Mouse (Mus musculus) liver (tissue): Measurements from ENCODE around the gene Gpc2.

ENCODE experiments used
- DNase-seq: peaks from one replicate; pipeline ENCODE4 v3.0.0-alpha.2; 2020; ENCODE audit warnings: mixed read lengths

The Gpc2 gene

GRCm38 (mm10) chr5:138279585-138280424 is at the start of gene Gpc2, which contains the start of the genes Gm43720 and Stag3:
Gene Gpc2 (minus strand): TSS chr5:138280005.
Gene Gm43720 (minus strand): TSS chr5:138279958.
Gene Stag3 (plus strand): TSS chr5:138280240.
- DNase-seq = peak; percentile 95

DNA sequence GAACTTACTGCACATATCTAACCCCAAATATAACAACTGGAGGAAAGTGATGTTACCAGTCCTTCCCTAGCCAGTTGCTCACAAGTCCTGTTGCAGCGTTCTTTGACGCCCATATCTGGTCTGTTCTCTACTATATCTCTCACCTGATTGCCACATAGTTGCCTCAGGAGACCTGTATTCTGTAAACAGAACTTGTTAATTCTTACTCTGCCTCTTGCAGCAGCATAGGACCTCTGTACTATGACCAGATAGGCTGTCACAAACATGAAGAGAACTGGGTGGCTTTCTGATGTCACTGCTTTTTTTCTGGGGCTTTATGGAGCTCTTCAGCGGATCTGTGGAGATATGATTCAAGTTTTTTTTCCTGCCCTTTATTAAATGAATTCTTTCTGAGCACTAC is 33.0 kb upstream of the Gpc2 start:
- DNase-seq = no peak

- no peak for DNase-seq
Measured at GRCm38 (mm10) chr5:138299613-138300012, 19.8 kb upstream of the Gpc2 start.

- DNase-seq = no peak
Measured at GRCm38 (mm10) chr5:138294158-138294557, 14.4 kb upstream of the Gpc2 start.

DNA sequence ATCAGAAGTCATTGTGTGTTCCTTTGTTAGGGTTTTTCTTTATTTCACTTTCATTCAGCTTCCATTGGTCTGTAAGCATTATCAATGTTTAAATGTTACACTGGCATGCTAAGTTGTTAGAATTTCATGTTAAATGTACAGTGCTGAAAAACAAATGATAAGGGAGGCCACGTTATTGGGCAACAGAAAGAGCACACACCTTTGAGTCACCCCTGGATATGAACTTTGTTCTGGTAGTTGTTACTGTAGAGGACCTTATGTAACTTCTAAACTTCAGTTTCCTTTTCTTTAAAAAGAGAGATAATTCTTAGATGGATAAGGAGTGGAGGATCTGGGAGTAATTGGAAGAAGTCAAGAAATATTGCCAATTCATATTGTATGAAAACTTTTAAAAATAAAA is 11.8 kb upstream of the Gpc2 start:
- no peak for DNase-seq

GRCm38 (mm10) chr5:138287861-138288260 is 8.1 kb upstream of the Gpc2 start:
- DNase-seq = no peak

DNA sequence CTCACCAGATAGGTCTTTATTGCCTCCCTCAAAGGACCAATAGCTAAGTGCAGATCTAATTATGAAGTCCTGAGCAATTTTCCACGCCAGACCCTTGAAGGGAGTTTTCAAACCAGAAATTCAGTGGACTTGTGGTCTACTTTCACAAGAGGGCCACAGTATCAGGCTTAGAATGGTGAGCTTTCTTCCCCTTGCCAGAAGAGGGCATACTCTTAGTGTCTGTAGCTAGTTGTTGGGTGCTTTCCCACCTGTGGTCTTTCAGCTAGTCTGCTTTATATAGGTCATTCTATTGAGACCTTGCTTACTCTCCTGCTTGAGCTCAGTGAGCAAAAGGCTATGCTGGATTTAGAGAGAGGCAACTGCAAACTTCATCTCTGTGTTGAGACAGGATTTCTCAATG is 3.7 kb upstream of the Gpc2 start:
- DNase-seq = no peak

DNA sequence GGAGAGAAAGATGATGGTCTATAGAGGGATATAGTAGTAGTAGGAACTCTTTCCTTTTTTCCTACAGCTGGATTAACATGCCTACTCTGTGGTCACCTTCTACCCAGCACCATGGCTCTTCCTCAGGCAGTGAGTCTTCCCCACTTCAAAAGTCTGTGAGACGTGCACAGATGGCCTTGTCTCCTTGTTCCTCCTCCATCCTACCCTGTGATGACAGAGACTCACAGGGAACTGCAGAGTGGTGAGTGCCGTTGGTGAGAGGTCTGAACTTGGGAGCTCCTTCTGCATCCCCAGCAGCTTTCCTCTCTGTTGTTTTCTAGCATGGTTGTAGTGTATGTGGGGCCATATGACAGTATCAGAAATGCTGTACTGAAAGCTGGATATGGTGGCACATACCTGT is 2.0 kb upstream of the Gpc2 start:
- DNase-seq = no peak

- no peak for DNase-seq
Measured at GRCm38 (mm10) chr5:138280829-138281228, 1.0 kb upstream of the Gpc2 start.

GRCm38 (mm10) chr5:138280425-138280768 is 592 bp upstream of the Gpc2 start:
- no peak for DNase-seq

DNA sequence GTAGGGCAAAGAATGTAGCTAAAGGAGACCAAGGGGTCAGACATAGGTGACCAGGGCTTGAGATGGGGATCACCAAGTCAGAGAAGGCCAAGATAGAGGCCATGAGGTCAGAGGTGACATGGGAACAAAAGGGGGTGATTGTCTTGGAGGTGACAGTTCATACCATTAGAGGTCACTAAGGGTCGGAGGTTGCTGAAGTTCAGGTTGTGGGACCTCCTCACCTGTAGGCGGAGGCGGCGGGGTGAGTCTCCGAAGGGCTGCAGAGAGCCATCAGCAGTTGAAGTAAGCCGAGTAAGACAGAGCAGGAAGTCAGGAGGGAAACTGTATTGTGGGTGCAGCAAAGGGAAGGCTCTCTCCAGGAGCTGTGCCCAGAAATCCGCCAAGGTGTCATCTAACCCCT is 1.8 kb downstream of the Gpc2 start:
- no peak for DNase-seq

- no peak for DNase-seq
Measured at GRCm38 (mm10) chr5:138275216-138276050, 4.4 kb downstream of the Gpc2 start.

DNA sequence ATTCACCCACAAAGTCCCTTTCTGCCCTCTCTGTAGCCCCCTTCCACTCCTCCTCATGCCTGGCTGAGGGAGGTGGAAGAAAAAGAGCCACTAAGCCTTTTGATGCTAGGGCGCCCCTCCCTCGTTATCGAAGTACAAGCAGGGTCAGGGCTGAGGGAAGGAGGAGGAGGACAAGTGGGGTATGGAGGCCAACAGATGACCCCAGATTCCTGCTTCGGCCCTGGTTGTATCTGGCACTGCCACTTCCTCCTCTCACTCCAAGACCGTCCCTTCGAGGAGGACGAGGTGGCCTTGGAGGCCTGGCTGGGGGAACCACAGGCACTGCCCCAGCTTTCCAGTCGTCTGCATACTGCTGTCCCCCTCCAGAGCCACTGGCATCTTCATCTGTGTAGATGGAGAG is 5.6 kb downstream of the Gpc2 start:
- DNase-seq = no peak

DNA sequence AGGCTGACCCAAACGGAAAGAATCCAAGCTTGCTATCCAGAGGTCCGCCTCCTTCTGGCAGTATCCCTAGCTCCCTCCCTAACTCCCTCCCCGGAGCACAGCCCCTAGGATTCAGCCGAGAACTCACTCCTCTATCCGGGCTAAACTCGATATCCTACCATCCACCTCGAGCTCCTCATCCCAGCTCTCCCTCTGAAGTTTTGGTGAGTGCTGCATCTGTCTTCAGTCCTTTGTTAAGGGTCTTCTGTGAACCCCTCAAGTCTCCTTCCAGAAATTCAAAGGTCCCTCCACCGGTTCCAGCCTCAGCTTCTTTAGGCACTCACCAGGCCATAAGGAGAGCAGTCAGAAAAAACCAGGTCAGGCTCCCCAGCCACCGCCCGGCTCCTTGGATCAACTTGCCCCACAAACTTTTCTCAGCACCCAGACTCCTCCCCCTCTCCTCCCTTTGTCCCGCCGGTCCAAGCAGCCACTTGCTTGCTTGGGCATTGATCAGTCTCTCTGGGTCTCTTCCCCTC is 7.3 kb downstream of the Gpc2 start, which contains the start of gene Gal3st4:
Gene Gal3st4, minus strand, starts transcription at position 432 of the 515 bp plus-strand sequence.
- DNase-seq = no peak

DNA sequence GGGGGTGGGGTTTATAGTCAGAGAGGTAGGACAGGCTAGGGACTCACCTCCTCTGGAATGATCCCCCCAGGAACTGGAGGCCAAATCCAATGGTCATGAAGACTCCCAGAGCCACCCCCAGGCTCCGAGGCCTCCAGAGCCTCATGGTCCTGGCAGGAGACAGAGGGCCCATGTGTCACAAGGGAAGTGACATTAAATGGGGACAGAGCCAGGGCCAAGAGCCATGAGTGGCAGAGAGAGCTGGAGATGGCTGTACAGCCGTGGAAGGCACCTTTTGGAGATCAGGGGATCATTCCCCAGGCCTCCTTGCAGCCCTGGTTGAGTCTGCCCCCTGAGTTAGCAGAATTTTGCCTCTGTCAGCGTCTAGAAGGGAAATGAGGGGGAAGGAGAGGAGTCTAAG is 8.6 kb downstream of the Gpc2 start:
- DNase-seq = no peak

- no peak for DNase-seq
Measured at GRCm38 (mm10) chr5:138268980-138269379, 10.8 kb downstream of the Gpc2 start.

GRCm38 (mm10) chr5:138267114-138267513 is 12.7 kb downstream of the Gpc2 start:
- DNase-seq = no peak

DNA sequence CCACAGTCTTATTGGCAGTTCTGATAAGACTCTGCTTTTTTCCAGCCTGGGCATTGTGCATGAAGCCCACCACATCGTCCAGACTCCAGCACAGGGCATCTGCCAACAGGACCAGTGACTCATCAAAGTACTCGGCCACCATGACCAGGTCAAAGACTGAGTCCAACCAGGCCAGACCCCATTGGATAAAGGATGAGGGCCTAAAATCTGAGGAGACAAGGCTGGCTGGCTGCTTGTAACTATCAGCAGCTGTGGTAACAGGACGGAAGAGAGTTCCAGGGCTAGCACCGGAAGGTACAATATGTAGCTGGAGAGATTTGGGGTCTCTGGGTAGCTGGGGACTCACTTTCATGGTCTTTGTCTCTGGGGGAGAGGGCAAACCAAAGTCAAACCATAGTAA is 14.1 kb downstream of the Gpc2 start:
- DNase-seq = no peak

DNA sequence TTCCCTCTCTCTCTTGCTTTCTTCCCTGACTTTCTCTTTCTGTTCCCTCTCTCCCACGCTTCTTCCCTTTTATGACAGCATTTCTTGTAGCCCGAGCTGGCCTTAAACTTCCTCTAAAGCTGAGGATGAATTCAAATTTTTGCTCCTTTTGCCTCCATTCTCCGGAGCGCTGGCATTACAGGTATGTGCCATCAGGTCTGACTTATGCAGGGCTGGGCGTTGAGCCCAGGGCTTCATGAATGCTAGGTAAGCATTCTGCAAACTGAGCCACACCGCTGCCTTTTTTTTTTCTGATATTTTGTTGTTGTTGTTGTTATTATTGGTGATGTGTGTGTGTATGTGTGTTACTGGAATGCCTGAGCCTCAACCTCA is 15.6 kb downstream of the Gpc2 start:
- DNase-seq = no peak

- DNase-seq = peak; percentile 93
Measured at GRCm38 (mm10) chr5:138263260-138264206, 16.3 kb downstream of the Gpc2 start, which contains the start of gene BC037034. Gene BC037034 (minus strand): TSS chr5:138264033.

DNA sequence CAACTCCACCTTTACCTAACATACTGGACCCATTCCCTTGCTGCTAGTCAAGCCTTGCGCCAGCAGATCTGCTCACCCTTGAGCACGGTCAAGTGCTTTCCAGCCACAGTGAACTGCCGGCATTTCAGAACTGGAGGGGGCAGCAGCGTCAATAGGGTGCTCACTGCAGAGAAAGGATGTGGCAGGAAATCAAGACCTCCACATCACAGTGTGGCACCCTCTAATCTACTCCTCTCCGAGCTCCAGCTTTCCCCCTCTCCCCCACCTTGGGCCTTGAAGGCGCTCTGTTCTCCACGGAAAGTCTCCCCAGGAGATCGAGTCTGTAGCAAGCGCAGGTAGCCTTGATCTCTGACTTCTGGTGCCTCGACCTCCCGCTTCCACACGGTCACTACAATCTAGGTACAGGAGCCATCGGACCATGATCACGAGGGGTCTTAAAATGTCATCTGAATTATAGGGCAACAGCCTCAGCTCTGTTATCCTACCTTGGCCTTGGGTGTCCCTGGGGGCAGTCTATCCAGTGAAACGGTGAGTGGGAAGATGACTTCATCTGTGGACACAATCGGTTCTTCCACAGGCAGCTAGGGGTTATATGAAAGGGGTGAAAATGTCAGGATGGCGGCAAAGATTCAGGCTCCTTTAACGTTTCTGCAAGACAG is 17.1 kb downstream of the Gpc2 start:
- DNase-seq = no peak

GRCm38 (mm10) chr5:138262001-138262400 is 17.8 kb downstream of the Gpc2 start:
- DNase-seq = no peak
